Mouse (Mus musculus) bone marrow macrophage, adult 2 months (primary cell): ENCODE results near the gene Pnpla6.

ENCODE experiments used
- CTCF ChIP-seq: IDR thresholded peaks from 2 replicates; pipeline ENCODE4 v1.5.1; 2012; ENCODE audit warnings: low read depth, mild to moderate bottlenecking, low read length, moderate library complexity
- POLR2A ChIP-seq: IDR thresholded peaks from 2 replicates; pipeline ENCODE4 v1.6.1; 2012; ENCODE audit warnings: mild to moderate bottlenecking, low read depth, low read length, borderline replicate concordance

- TF ChIP-seq CTCF: no peak
- TF ChIP-seq POLR2A: no peak
These were observed 32.9 kb upstream of the Pnpla6 start for GRCm38 (mm10) chr8:3482240-3482740.
